Mouse (Mus musculus) lung, embryonic 14.5 days (tissue): ENCODE data around the gene Gm20521. TPM values are rescaled to one million over a fixed set of nuclear protein-coding genes. Genes with fewer than 3 reads are reported as not detected.
A peak's percentile ranks its signal among the peaks of the same experiment; 100 is the strongest.

Experiments used
- ATAC-seq: fragments of 200-750 bp; cut with Nextera tagmentation; 2 replicates; pipeline ENCODE4 v1.8.0; 2017; ENCODE audit warnings: mild to moderate bottlenecking, moderate TSS enrichment, moderate library complexity; ENCODE audit not compliant: insufficient read depth
- DNase-seq: peaks from one replicate; pipeline ENCODE4 v3.0.0-alpha.2; 2015
- H3K27ac ChIP-seq: fragments of 300-500 bp; sonication (generic); 2 replicates; pipeline ENCODE4 v1.5.1; 2014; ENCODE audit warnings: low read depth, mild to moderate bottlenecking, moderate library complexity
- H3K27me3 ChIP-seq: fragments of 300-500 bp; sonication (generic); 2 replicates; pipeline ENCODE4 v1.6.1; 2014; ENCODE audit warnings: low read length, control low read depth; ENCODE audit not compliant: insufficient read depth
- H3K36me3 ChIP-seq: fragments of 300-500 bp; sonication (generic); 2 replicates; pipeline ENCODE4 v1.6.1; 2014; ENCODE audit warnings: control low read depth; ENCODE audit not compliant: insufficient read depth
- H3K4me1 ChIP-seq: fragments of 300-500 bp; sonication (generic); 2 replicates; pipeline ENCODE4 v1.6.1; 2014; ENCODE audit warnings: antibody characterized with exemption, control low read depth; ENCODE audit not compliant: insufficient read depth
- H3K4me2 ChIP-seq: fragments of 300-500 bp; sonication (generic); 2 replicates; pipeline ENCODE4 v1.6.1; 2014; ENCODE audit warnings: mild to moderate bottlenecking
- H3K4me3 ChIP-seq: fragments of 300-500 bp; sonication (generic); 2 replicates; pipeline ENCODE4 v1.5.1; 2014; ENCODE audit warnings: low read depth, low read length
- H3K9ac ChIP-seq: fragments of 300-500 bp; sonication (generic); 2 replicates; pipeline ENCODE4 v1.6.1; 2014
- H3K9me3 ChIP-seq: fragments of 300-500 bp; sonication (generic); 2 replicates; pipeline ENCODE4 v1.6.1; 2016; ENCODE audit warnings: low read depth, low read length, control low read depth
- CTCF ChIP-seq: IDR thresholded peaks from 2 replicates; pipeline ENCODE4 v1.5.1; 2016; ENCODE audit warnings: antibody characterized with exemption, low read depth
- WGBS: fragments of 180-500 bp; shearing (Covaris S2); extraction: QIAGEN DNeasy Blood & Tissue Kit; methylation state at CpG from one replicate; pipeline ENCODE4 v1.1.7; 2014; 5-methylcytosine and 5-hydroxymethylcytosine counted together
- polyA plus RNA-seq: library from polyadenylated mRNA; unstranded; fragments of >200 nt; fragmentation: Nextera tagmentation; extraction: Ambion mirVana; gene quantifications from 2 replicates; pipeline ENCODE4 v1.2.1, GENCODE M21; 2014

Gm20521 gene
- polyA plus RNA-seq, 1 experiment from 2014 or later, result not detected

DNA sequence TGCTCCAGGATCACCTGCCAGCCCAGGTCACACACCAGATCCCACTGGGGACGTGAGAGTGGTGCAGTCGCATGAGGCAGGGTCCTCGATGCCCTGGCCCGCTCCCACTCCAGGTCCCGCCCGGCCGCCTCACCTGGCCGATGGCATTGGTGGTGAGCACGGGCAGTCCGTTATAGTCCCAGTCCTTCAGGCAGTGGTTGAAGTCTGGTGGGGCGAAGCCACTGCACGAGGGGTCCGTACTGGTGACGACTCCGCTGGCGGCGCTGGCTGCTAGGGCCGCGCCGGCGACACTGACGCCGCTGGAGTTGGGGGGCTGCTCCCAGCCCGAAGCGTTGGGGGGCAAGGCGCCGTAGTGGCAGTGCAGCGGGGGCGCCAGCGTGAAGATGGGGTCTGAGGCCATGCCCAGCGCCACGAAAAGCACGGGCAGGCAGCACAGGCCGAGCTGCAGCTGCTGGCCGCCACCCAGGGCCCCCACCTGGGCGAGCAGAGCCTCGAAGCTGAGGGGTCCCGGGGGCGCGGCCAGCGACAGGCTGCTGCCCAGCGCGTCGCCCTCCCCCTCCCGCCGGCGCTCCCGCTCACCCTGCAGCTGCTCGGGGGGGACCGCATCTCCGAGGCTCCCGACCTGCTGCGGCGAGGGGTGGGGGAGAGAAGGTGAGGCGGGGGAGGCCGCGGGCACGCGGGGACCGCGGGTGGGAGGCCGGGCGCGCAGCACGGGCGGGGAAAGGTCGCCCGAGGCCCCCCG, 29.0 kb downstream of the Gm20521 start:
- under 1% methylated on average over 58 of the region's 69 CpGs for WGBS
- Histone ChIP-seq H3K9ac (peak overlapping the region; percentile 93), H3K36me3 (peaks cover 37% of the 10 kb centered on the region), H3K4me3 (peak overlapping the region; percentile 88), H3K4me2 (peak overlapping the region; percentile 99), H3K27ac (peak overlapping the region; percentile 82), H3K4me1 (no peaks in the 10 kb centered on the region), H3K9me3 (no peaks in the 10 kb centered on the region), H3K27me3 (no peaks in the 10 kb centered on the region; the same call in 1 of the 2 replicates)
- TF ChIP-seq CTCF, result no peak
- peak; percentile 59 for ATAC-seq
- DNase-seq, result peak; percentile 43

- TF ChIP-seq CTCF, result no peak; the same call in 1 of the 2 replicates
- peak within 1 kb of the TSS; percentile 88 for H3K4me3 ChIP-seq
- H3K36me3 ChIP-seq, result peaks cover 34% of the 10 kb centered on the region
- no peaks in the 10 kb centered on the region for H3K4me1 ChIP-seq
- peak within 1 kb of the TSS; percentile 99 for H3K4me2 ChIP-seq
- H3K9me3 ChIP-seq, result no peaks in the 10 kb centered on the region
- H3K27me3 ChIP-seq, result no peaks in the 10 kb centered on the region; the same call in 1 of the 2 replicates
- under 1% methylated on average over 22 of the region's 28 CpGs for WGBS
- H3K9ac ChIP-seq, result peak within 1 kb of the TSS; percentile 93
- DNase-seq (peak; percentile 91), ATAC-seq (peak; percentile 93)
- peak within 1 kb of the TSS; percentile 82 for H3K27ac ChIP-seq
Measured at GRCm38 (mm10) chr14:54912886-54913285, 29.6 kb downstream of the Gm20521 start, which contains the start of gene Slc22a17. Gene Slc22a17 (minus strand): TSS chr14:54913132.

DNA sequence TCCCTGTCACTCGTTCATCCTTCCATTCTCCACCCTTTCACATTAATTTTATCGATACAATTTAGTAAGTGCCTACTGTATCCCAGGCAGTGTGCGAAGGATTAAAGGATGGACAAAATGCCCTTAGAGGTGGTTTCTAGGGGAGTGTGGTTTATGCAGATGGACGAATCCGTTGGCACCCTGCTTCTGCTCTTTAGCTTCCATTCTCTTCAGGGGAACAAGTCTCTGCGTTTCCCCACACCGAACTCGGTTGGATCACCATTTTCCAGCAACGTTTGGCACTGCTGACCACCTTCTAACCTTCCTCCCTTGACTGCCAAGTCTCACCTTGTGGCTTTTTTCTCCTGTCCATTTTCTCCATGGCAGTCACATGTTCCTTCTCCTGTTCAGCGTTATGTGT, 30.1 kb downstream of the Gm20521 start:
- Histone ChIP-seq H3K4me3 (peak overlapping the region; percentile 88), H3K27me3 (no peaks in the 10 kb centered on the region; the same call in 1 of the 2 replicates), H3K27ac (peak overlapping the region; percentile 82; the same call in 1 of the 2 replicates), H3K9me3 (no peaks in the 10 kb centered on the region), H3K4me2 (peak overlapping the region; percentile 99), H3K4me1 (no peaks in the 10 kb centered on the region), H3K36me3 (peaks cover 33% of the 10 kb centered on the region), H3K9ac (peak overlapping the region; percentile 93)
- ATAC-seq (peak; percentile 12; the same call in 1 of the 2 replicates), DNase-seq (peak; percentile 24)
- TF ChIP-seq CTCF, result no peak
- WGBS, result 14% methylated on average over 10 of the region's 10 CpGs

- no peaks in the 10 kb centered on the region for H3K27me3 ChIP-seq
- H3K36me3 ChIP-seq, result peaks cover 50% of the 10 kb centered on the region
- no peaks in the 10 kb centered on the region for H3K9me3 ChIP-seq
- H3K27ac ChIP-seq, result no peak overlapping the region
- no peak overlapping the region for H3K4me2 ChIP-seq
- WGBS, result 89% methylated on average over 16 of the region's 16 CpGs
- DNase-seq (no peak), ATAC-seq (no peak)
- no peak for TF ChIP-seq CTCF
- H3K4me3 ChIP-seq, result no peak overlapping the region
- no peaks in the 10 kb centered on the region for H3K4me1 ChIP-seq
- H3K9ac ChIP-seq, result no peak overlapping the region
Measured at GRCm38 (mm10) chr14:54920076-54920685, 36.9 kb downstream of the Gm20521 start.

DNA sequence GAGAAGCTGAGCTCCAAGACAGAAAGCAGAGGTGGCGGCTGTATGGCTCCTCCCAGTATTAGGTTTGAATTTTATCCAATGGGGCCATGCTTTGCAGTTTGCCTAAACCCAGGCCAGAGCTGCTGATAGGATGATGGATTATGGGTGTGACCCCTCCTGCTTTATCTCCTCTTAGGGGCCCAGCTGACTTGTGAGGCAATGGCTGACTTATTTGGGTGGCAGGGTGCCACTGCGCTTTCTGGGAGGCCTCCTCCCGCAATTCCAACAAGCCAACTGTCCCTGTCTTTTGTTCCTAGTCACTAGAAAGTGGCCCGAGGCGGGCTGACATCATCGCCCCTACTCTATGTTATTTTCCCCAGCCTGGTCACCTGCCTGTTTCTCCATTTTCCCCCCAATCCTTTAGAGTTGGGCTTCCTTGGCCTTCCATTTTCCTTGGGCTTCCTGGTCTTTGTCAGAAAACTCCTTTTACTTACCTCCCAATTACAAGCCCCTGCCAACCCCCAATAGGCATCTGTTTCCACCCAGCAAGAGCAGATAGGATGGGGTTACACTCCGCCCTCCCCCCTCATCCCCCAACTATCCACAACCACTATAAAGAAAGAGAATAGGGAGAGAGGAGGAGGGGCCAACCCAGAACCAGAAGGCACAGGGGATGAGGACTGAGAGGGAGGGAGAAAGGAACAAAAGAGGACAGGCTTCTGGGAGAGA, 41.6 kb downstream of the Gm20521 start:
- Histone ChIP-seq H3K4me1 (no peaks in the 10 kb centered on the region; the same call in 1 of the 2 replicates), H3K36me3 (peaks cover 15% of the 10 kb centered on the region), H3K9ac (peak overlapping the region; percentile 90), H3K4me2 (peak overlapping the region; percentile 87), H3K9me3 (no peaks in the 10 kb centered on the region), H3K4me3 (peak overlapping the region; percentile 56), H3K27ac (peak overlapping the region; percentile 99), H3K27me3 (peaks cover 7% of the 10 kb centered on the region; the same call in 1 of the 2 replicates)
- ATAC-seq (peak; percentile 32), DNase-seq (peak; percentile 82)
- WGBS, result 18% methylated on average over 7 of the region's 7 CpGs
- no peak for TF ChIP-seq CTCF

GRCm38 (mm10) chr14:54925349-54926342, 42.4 kb downstream of the Gm20521 start, which contains the start of gene Efs:
Gene Efs (minus strand): TSS chr14:54926126.
- H3K4me1 ChIP-seq, result no peaks in the 10 kb centered on the region; the same call in 1 of the 2 replicates
- no peak for TF ChIP-seq CTCF
- H3K27ac ChIP-seq, result peak within 1 kb of the TSS; percentile 99
- no peaks in the 10 kb centered on the region for H3K9me3 ChIP-seq
- peaks cover 7% of the 10 kb centered on the region; the same call in 1 of the 2 replicates for H3K27me3 ChIP-seq
- H3K4me2 ChIP-seq, result peak within 1 kb of the TSS; percentile 87
- ATAC-seq (peak; percentile 71), DNase-seq (peak; percentile 84)
- 1% methylated on average over 50 of the region's 57 CpGs for WGBS
- peaks cover 7% of the 10 kb centered on the region for H3K36me3 ChIP-seq
- H3K4me3 ChIP-seq, result peak within 1 kb of the TSS; percentile 56
- peak within 1 kb of the TSS; percentile 90 for H3K9ac ChIP-seq
